Mouse (Mus musculus) heart, embryonic 11.5 days (tissue): ENCODE data around the gene Cabin1. TPM values are rescaled to one million over a fixed set of nuclear protein-coding genes. Genes with fewer than 3 reads are reported as not detected.

Source experiments
- ATAC-seq: fragments of 200-750 bp; cut with Nextera tagmentation; replicated peaks from 2 replicates; pipeline ENCODE4 v1.8.0; 2017; ENCODE audit warnings: moderate library complexity; ENCODE audit not compliant: insufficient number of reproducible peaks, low FRiP score, low TSS enrichment
- H3K27ac ChIP-seq: fragments of 300-500 bp; sonication (generic); 2 replicates; pipeline ENCODE4 v1.5.1; 2014; ENCODE audit warnings: mild to moderate bottlenecking, low read depth, low read length
- H3K27me3 ChIP-seq: fragments of 300-500 bp; sonication (generic); 2 replicates; pipeline ENCODE4 v1.6.1; 2014; ENCODE audit warnings: mild to moderate bottlenecking, low read length, mixed read lengths; ENCODE audit not compliant: control insufficient read depth, insufficient read depth
- H3K36me3 ChIP-seq: fragments of 300-500 bp; sonication (generic); 2 replicates; pipeline ENCODE4 v1.6.1; 2014; ENCODE audit warnings: mild to moderate bottlenecking, low read length, moderate library complexity, mixed read lengths; ENCODE audit not compliant: control insufficient read depth, insufficient read depth
- H3K4me1 ChIP-seq: fragments of 300-500 bp; sonication (generic); 2 replicates; pipeline ENCODE4 v1.6.1; 2014; ENCODE audit warnings: low read length; ENCODE audit not compliant: control insufficient read depth, insufficient read depth
- H3K4me2 ChIP-seq: fragments of 300-500 bp; sonication (generic); 2 replicates; pipeline ENCODE4 v1.6.1; 2014; ENCODE audit warnings: mild to moderate bottlenecking, moderate library complexity
- H3K4me3 ChIP-seq: fragments of 300-500 bp; sonication (generic); 2 replicates; pipeline ENCODE4 v1.5.1; 2014; ENCODE audit warnings: low read depth, low read length
- H3K9ac ChIP-seq: fragments of 300-500 bp; sonication (generic); 2 replicates; pipeline ENCODE4 v1.6.1; 2014; ENCODE audit warnings: mild to moderate bottlenecking, low read depth, low read length, moderate library complexity
- H3K9me3 ChIP-seq: fragments of 300-500 bp; sonication (generic); replicated peaks from 2 replicates; pipeline ENCODE4 v1.6.1; 2016; ENCODE audit warnings: low read length; ENCODE audit not compliant: control insufficient read depth
- WGBS: fragments of 180-500 bp; shearing (Covaris S2); extraction: QIAGEN DNeasy Blood & Tissue Kit; methylation state at CpG from one replicate; pipeline ENCODE4 v1.1.7; 2014; ENCODE audit not compliant: insufficient replicate concordance; 5-methylcytosine and 5-hydroxymethylcytosine counted together
- polyA plus RNA-seq: library from polyadenylated mRNA; unstranded; fragments of >200 nt; fragmentation: Nextera tagmentation; extraction: Ambion mirVana; gene quantifications from 2 replicates; pipeline ENCODE4 v1.2.1, GENCODE M21; 2014

Gene Cabin1
- polyA plus RNA-seq, 1 experiment from 2014 or later, result 28.6 TPM

GRCm38 (mm10) chr10:75657772-75658171 lies 106.4 kb downstream of the Cabin1 start:
- H3K4me2 ChIP-seq, result no peak overlapping the region
- H3K9ac ChIP-seq, result no peak overlapping the region
- H3K9me3 ChIP-seq, result no peaks in the 10 kb centered on the region
- no peaks in the 10 kb centered on the region for H3K27me3 ChIP-seq
- H3K27ac ChIP-seq, result no peak overlapping the region
- no peak for ATAC-seq
- H3K4me1 ChIP-seq, result no peaks in the 10 kb centered on the region
- H3K4me3 ChIP-seq, result no peak overlapping the region
- WGBS, result 91% methylated on average over 7 of the region's 7 CpGs
- H3K36me3 ChIP-seq, result peaks cover 13% of the 10 kb centered on the region

DNA sequence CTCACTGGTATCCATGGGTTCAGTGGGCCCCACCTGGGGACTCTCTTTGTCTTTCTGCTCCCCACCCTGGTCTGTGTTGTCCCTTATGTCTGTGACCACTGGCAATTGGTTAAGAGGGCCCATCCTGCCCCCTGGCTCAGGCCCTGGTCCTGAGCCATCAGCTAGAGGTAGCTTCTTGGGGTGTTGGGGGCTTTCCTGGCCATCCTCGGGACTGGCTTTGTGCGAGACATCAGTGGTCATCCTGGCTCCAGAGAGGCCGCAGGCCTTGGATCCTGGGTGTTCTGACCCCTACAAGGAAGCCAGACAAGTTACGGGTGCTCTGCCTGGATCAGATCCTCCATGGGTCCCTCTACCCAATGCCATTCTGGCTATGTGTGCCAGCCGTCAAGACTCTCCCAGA lies 107.0 kb downstream of the Cabin1 start:
- Histone ChIP-seq H3K9me3 (no peaks in the 10 kb centered on the region), H3K4me1 (no peaks in the 10 kb centered on the region)

GRCm38 (mm10) chr10:75654053-75654452 lies 110.1 kb downstream of the Cabin1 start:
- no peaks in the 10 kb centered on the region for H3K9me3 ChIP-seq
- WGBS, result 91% methylated on average over 4 of the region's 4 CpGs
- no peaks in the 10 kb centered on the region for H3K4me1 ChIP-seq
- H3K9ac ChIP-seq, result no peak overlapping the region
- no peak overlapping the region for H3K4me3 ChIP-seq
- H3K36me3 ChIP-seq, result peaks cover 23% of the 10 kb centered on the region
- no peak overlapping the region for H3K27ac ChIP-seq
- ATAC-seq, result no peak
- no peak overlapping the region for H3K4me2 ChIP-seq
- no peaks in the 10 kb centered on the region for H3K27me3 ChIP-seq

More for the DNA sequence above, 107.0 kb downstream of the Cabin1 start:
- Histone ChIP-seq H3K4me2 (no peak overlapping the region), H3K27me3 (no peaks in the 10 kb centered on the region), H3K36me3 (peaks cover 19% of the 10 kb centered on the region), H3K9ac (no peak overlapping the region), H3K4me3 (no peak overlapping the region), H3K27ac (no peak overlapping the region)
- 92% methylated on average over 5 of the region's 5 CpGs for WGBS
- ATAC-seq, result no peak

GRCm38 (mm10) chr10:75651381-75652068 lies 112.6 kb downstream of the Cabin1 start:
- no peak overlapping the region for H3K9ac ChIP-seq
- peaks cover 5% of the 10 kb centered on the region; the same call in 1 of the 2 replicates for H3K4me1 ChIP-seq
- no peak for ATAC-seq
- H3K36me3 ChIP-seq, result peaks cover 23% of the 10 kb centered on the region
- no peaks in the 10 kb centered on the region for H3K9me3 ChIP-seq
- no peak overlapping the region for H3K27ac ChIP-seq
- no peak overlapping the region for H3K4me3 ChIP-seq
- H3K4me2 ChIP-seq, result no peak overlapping the region
- WGBS, result 94% methylated on average over 16 of the region's 16 CpGs
- no peaks in the 10 kb centered on the region for H3K27me3 ChIP-seq

DNA sequence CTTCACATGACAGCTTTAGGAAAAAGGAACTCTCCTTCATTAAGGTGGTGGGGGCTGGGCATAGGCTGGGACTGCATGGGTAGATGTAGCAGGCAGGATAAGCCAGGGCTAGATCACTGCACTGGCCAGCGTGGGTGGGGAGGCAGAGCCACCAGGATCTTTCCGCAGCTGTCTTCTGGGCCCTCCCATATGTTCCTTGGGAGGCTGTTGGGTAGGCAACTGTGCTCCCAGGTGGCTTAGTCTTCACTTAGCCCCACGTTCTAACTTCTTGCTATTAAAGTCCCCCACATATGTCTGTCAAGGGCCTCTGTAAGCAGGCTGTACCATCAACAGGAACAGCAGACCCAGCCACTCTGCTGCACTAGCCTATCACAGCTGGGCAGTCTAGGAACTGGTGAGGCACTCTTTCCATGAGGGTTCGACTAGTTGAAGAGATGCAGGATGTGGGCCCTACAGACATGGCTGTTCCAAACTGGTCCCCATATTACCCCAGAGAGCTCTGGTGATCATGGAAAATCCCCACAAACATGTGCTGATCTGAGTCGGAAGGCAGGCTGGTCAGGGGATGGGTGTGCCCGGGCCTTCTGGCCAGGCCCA lies 113.7 kb downstream of the Cabin1 start:
- peaks cover 25% of the 10 kb centered on the region for H3K36me3 ChIP-seq
- ATAC-seq, result no peak
- no peak overlapping the region for H3K4me2 ChIP-seq
- H3K27me3 ChIP-seq, result no peaks in the 10 kb centered on the region
- peaks cover 5% of the 10 kb centered on the region; the same call in 1 of the 2 replicates for H3K4me1 ChIP-seq
- H3K27ac ChIP-seq, result no peak overlapping the region
- H3K9me3 ChIP-seq, result no peaks in the 10 kb centered on the region
- no peak overlapping the region for H3K9ac ChIP-seq
- WGBS, result 84% methylated on average over 6 of the region's 6 CpGs
- no peak overlapping the region for H3K4me3 ChIP-seq

- no peaks in the 10 kb centered on the region for H3K27me3 ChIP-seq
- WGBS, result 85% methylated on average over 4 of the region's 4 CpGs
- no peak for ATAC-seq
- no peak overlapping the region for H3K4me2 ChIP-seq
- no peak overlapping the region for H3K4me3 ChIP-seq
- peaks cover 5% of the 10 kb centered on the region; the same call in 1 of the 2 replicates for H3K4me1 ChIP-seq
- no peaks in the 10 kb centered on the region for H3K9me3 ChIP-seq
- no peak overlapping the region for H3K9ac ChIP-seq
- H3K27ac ChIP-seq, result no peak overlapping the region
- H3K36me3 ChIP-seq, result peaks cover 19% of the 10 kb centered on the region
Observed at GRCm38 (mm10) chr10:75649406-75649995, 114.6 kb downstream of the Cabin1 start.

DNA sequence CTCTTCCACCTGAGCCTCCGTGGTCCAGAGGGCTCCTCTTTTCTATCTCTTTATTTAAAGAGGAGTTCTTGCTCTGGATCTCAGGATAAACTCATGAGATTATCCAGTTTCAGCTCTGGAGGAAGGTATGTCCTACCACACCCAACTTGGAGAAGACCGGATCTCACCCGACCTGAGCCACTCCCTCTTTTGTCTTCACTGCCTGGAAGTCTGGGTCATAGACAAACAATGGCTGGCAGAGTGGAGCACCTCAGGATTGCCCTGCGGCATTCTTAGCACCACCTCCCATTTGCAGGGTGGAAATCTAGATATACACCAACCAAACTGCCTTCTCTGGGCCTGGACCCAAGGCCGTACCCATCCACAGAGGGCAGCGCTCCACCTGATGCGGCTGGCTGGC lies 115.1 kb downstream of the Cabin1 start:
- ATAC-seq, result no peak
- no peak overlapping the region for H3K4me3 ChIP-seq
- H3K36me3 ChIP-seq, result peaks cover 19% of the 10 kb centered on the region
- no peak overlapping the region for H3K27ac ChIP-seq
- H3K9me3 ChIP-seq, result no peaks in the 10 kb centered on the region
- H3K4me1 ChIP-seq, result peaks cover 6% of the 10 kb centered on the region
- H3K9ac ChIP-seq, result no peak overlapping the region
- H3K27me3 ChIP-seq, result no peaks in the 10 kb centered on the region
- H3K4me2 ChIP-seq, result no peak overlapping the region
- WGBS, result 86% methylated on average over 7 of the region's 7 CpGs

GRCm38 (mm10) chr10:75648091-75648490 lies 116.0 kb downstream of the Cabin1 start:
- no peaks in the 10 kb centered on the region for H3K27me3 ChIP-seq
- peak overlapping the region; percentile 75 for H3K27ac ChIP-seq
- no peak overlapping the region for H3K4me3 ChIP-seq
- no peak overlapping the region for H3K9ac ChIP-seq
- no peak overlapping the region for H3K4me2 ChIP-seq
- H3K36me3 ChIP-seq, result peaks cover 19% of the 10 kb centered on the region
- ATAC-seq, result no peak
- 88% methylated on average over 6 of the region's 6 CpGs for WGBS
- peaks cover 14% of the 10 kb centered on the region for H3K4me1 ChIP-seq
- no peaks in the 10 kb centered on the region for H3K9me3 ChIP-seq
